Mouse (Mus musculus) heart, embryonic 14.5 days (tissue): ENCODE data around the gene Cdc45. TPM values are rescaled to one million over a fixed set of nuclear protein-coding genes. Genes with fewer than 3 reads are reported as not detected.

Source experiments
- ATAC-seq: fragments of 200-750 bp; cut with Nextera tagmentation; 2 replicates; pipeline ENCODE4 v1.8.0; 2017; ENCODE audit warnings: low read depth, moderate TSS enrichment; ENCODE audit not compliant: insufficient number of reproducible peaks, insufficient read depth, low FRiP score
- H3K27ac ChIP-seq, 2 experiments: fragments of 200-500 bp in 1 of 2; fragments of 300-500 bp in 1 of 2; sonication (generic) in 1 of 2; replicated peaks in 1 of 2; 2 replicates each; pipeline ENCODE4 v1.5.1; 2012 to 2014; ENCODE audit warnings: low read depth in 2 of 2, low read length in 2 of 2, control low read depth in 1 of 2, mild to moderate bottlenecking in 1 of 2, mixed read lengths in 1 of 2; ENCODE audit not compliant: control insufficient read depth in 1 of 2, insufficient read depth in 1 of 2
- H3K27me3 ChIP-seq: fragments of 300-500 bp; sonication (generic); 2 replicates; pipeline ENCODE4 v1.6.1; 2014; ENCODE audit warnings: mild to moderate bottlenecking, low read length, control low read depth; ENCODE audit not compliant: control insufficient read depth, insufficient read depth
- H3K36me3 ChIP-seq: fragments of 300-500 bp; sonication (generic); 2 replicates; pipeline ENCODE4 v1.6.1; 2014; ENCODE audit warnings: mild to moderate bottlenecking, control low read depth, low read length, mixed read lengths; ENCODE audit not compliant: control insufficient read depth, insufficient read depth
- H3K4me1 ChIP-seq, 2 experiments: fragments of 200-500 bp in 1 of 2; fragments of 300-500 bp in 1 of 2; sonication (generic) in 1 of 2; 2 replicates each; pipeline ENCODE4 v1.6.1; 2012 to 2014; ENCODE audit warnings: low read length in 2 of 2, control low read depth in 1 of 2, mixed read lengths in 1 of 2; ENCODE audit not compliant: control insufficient read depth in 2 of 2, insufficient read depth in 2 of 2
- H3K4me2 ChIP-seq: fragments of 300-500 bp; sonication (generic); 2 replicates; pipeline ENCODE4 v1.6.1; 2014; ENCODE audit warnings: mild to moderate bottlenecking, low read length
- H3K4me3 ChIP-seq, 2 experiments: fragments of 200-500 bp in 1 of 2; fragments of 300-500 bp in 1 of 2; sonication (generic) in 1 of 2; 2 replicates each; pipeline ENCODE4 v1.5.1; 2012 to 2014; ENCODE audit warnings: low read length in 2 of 2, mild to moderate bottlenecking in 2 of 2, control low read depth in 1 of 2, low read depth in 1 of 2, moderate library complexity in 1 of 2; ENCODE audit not compliant: control insufficient read depth in 1 of 2, insufficient read depth in 1 of 2
- H3K9ac ChIP-seq: fragments of 300-500 bp; sonication (generic); 2 replicates; pipeline ENCODE4 v1.6.1; 2014; ENCODE audit warnings: mild to moderate bottlenecking, low read length
- H3K9me3 ChIP-seq: fragments of 300-500 bp; sonication (generic); 2 replicates; pipeline ENCODE4 v1.6.1; 2016; ENCODE audit warnings: low read length, control low read depth; ENCODE audit not compliant: control insufficient read depth
- WGBS: fragments of 180-500 bp; shearing (Covaris S2); extraction: QIAGEN DNeasy Blood & Tissue Kit; methylation state at CpG from one replicate; pipeline ENCODE4 v1.1.7; 2014; 5-methylcytosine and 5-hydroxymethylcytosine counted together
- polyA plus RNA-seq: library from polyadenylated mRNA; unstranded; fragments of >200 nt; fragmentation: Nextera tagmentation; extraction: Ambion mirVana; gene quantifications from 2 replicates; pipeline ENCODE4 v1.2.1, GENCODE M21; 2014

Gene Cdc45
- polyA plus RNA-seq, 1 experiment from 2014 or later, result 34.1 TPM

DNA sequence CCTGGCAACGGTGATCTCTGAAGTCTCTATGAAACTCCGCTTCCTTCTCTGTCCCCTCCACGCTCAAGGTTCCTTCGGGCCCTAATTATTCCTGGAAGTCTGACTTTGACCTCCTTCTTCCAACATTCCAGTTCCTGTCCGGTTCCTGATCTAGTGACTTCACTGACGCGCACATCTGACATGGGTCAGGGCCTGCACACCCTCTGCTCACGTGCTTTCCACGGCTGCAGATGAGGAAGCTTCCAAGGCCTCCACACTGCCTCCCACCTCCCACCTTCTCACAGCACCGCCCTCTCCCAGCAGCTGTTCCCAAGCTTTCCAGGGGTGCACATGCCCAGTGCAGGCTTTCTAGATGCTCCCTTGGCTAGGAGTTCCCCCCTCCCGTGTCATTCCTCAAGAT lies 60.7 kb downstream of the Cdc45 start:
- Histone ChIP-seq H3K4me1 (no peaks in the 10 kb centered on the region), H3K9me3 (no peaks in the 10 kb centered on the region), H3K27ac (no peak overlapping the region), H3K36me3 (no peaks in the 10 kb centered on the region), H3K27me3 (no peaks in the 10 kb centered on the region), H3K4me3 (no peak overlapping the region), H3K9ac (no peak overlapping the region), H3K4me2 (no peak overlapping the region)
- no peak for ATAC-seq
- WGBS, result 69% methylated on average over 11 of the region's 11 CpGs

DNA sequence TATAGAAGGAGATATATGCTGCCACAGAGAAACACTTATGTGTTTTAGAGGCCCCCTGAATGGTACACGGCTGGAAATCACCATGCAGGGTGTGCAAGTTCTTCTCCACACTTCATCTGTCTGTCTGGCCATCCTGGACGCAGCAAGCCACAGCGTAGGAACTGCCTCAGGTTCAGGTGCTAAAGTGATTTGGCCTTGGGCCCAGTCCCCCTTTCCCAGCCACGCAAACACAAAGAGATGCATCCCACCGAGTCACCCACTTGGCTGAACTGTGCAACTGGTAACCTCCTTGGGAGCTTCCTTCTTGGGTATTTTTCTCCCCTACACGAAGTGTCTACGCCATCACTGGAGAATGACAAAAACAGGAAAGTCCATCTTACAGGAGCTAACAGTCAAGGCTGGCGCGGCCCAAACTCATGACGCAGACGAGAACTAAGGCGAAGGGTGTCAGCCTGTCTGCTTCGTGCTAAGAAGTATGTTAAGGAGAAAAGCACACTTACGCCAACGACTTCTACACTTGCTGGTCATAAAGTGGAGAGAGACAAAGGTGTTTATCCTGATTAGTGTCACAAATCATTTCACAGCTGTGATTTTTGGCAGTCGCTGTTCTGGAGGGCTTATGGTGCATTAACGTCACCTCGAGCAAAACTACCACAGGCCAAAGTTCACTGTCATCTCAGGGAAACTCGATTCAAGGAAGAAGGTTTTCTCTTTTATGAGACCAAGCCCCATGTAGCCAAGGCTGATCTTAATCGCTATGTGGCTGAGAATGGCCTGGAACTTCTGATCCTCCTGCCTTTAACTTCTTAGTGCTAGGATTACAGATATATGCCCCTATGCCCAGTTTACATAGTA lies 65.3 kb downstream of the Cdc45 start:
- no peak overlapping the region for H3K27ac ChIP-seq
- H3K4me1 ChIP-seq, result no peaks in the 10 kb centered on the region
- H3K27me3 ChIP-seq, result no peaks in the 10 kb centered on the region
- ATAC-seq, result no peak
- H3K9me3 ChIP-seq, result no peaks in the 10 kb centered on the region
- no peaks in the 10 kb centered on the region for H3K36me3 ChIP-seq
- H3K4me3 ChIP-seq, result no peak overlapping the region
- no peak overlapping the region for H3K4me2 ChIP-seq
- no peak overlapping the region for H3K9ac ChIP-seq
- 77% methylated on average over 20 of the region's 20 CpGs for WGBS

DNA sequence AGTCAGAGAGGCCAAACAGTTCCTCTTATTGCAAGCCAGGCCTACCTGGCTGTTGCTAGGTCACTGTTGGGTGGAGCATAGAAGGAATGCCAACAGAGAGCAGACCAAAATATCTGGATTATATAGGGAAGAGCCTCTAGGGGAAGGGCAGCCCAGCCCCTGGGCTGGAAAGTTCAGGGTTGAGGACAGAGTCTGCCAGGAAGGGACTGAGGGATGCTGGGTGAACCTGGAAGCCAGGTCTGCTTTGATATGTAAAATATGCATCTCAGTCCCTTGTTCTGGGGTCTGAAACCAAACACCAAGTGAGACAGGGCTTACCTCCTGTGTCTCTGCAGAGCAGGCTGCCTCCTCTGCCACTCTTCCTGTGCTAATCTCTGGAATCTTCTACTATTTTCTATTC lies 73.5 kb downstream of the Cdc45 start:
- ATAC-seq, result no peak
- no peaks in the 10 kb centered on the region for H3K4me1 ChIP-seq
- H3K27ac ChIP-seq, result no peak overlapping the region
- H3K4me2 ChIP-seq, result no peak overlapping the region
- H3K9me3 ChIP-seq, result no peaks in the 10 kb centered on the region
- H3K27me3 ChIP-seq, result peaks cover 7% of the 10 kb centered on the region; the same call in 1 of the 2 replicates
- H3K4me3 ChIP-seq, result no peak overlapping the region
- no peaks in the 10 kb centered on the region for H3K36me3 ChIP-seq
- H3K9ac ChIP-seq, result no peak overlapping the region

DNA sequence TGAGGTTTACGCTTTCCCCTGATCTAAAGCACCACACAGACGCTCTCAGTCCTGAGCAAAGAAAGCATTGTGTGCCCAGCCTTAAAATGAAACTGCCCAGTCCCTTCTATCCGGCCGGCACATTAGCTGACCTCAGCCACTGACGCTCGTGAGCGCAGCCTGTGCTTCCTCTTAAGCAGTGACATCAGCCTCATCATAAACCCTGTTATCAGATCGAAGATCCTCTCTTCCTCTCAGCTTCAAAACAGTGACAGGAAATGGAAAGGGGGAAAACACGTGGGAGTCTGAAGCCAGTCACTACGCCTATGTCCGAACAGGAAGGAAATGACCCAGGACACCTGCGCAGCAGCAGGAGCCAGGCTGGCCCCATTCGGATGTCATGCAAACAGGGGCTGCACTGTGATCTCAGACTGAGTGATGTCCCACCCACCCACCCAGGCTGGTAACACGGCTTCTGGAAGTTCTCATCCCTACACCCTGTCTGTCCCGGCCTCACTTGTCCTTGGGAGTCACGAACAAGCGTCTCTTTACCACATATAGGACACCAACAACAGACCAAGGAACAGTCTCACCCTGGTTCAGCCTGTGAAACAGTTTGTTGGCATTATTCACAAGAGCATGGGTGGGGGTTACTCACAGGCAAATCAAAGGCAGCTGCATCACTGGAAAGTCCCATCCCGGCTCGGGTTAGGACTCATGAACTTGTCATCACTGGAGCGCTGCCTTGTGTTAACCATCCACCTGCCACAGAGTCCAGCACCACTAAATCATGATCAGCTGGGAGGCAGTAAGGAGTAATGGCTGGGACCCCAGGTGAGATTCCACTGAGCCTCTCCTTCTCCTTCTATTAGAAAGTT lies 78.5 kb downstream of the Cdc45 start:
- Histone ChIP-seq H3K4me3 (0 out of 4 replicates have a peak overlapping the region, but pooled peaks have one; percentile 2 to 3), H3K27ac (peak overlapping the region; percentile 21 to 34; a peak in 2 of 4 replicates), H3K36me3 (no peaks in the 10 kb centered on the region), H3K4me1 (peaks cover 0 to 3% of the 10 kb centered on the region in 2 experiments; a peak in 1 of 4 replicates), H3K9ac (no peak overlapping the region), H3K4me2 (peak overlapping the region; percentile 45), H3K9me3 (no peaks in the 10 kb centered on the region), H3K27me3 (peaks cover 11% of the 10 kb centered on the region; the same call in 1 of the 2 replicates)
- peak; percentile 40; the same call in 1 of the 2 replicates for ATAC-seq
- WGBS, result 46% methylated on average over 20 of the region's 20 CpGs

DNA sequence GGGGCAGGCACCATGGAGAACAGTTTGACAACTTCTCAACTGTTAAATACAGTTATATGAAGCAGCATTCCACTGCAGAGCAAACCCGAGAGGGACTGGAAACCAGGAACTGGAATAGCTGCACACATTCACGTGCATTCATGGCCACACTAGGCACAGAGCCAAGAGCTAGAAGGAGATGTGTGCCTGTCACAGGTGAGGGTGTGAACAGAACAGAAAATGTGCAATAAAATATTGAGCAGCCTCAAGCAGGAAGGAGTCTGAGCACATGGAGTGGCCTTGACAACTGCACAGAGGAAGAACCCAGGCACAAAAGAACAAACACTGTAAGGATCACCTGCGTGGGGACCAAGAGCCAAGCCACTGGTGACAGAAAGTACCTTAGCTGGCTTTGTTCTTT lies 81.1 kb downstream of the Cdc45 start:
- no peak overlapping the region for H3K4me3 ChIP-seq
- H3K27me3 ChIP-seq, result 0 out of 2 replicates have a peak, but pooled peaks cover 8% of the 10 kb centered on the region
- H3K4me2 ChIP-seq, result no peak overlapping the region
- no peaks in the 10 kb centered on the region for H3K9me3 ChIP-seq
- ATAC-seq, result no peak
- no peak overlapping the region for H3K27ac ChIP-seq
- H3K36me3 ChIP-seq, result no peaks in the 10 kb centered on the region
- H3K4me1 ChIP-seq, result peaks cover 0 to 3% of the 10 kb centered on the region in 2 experiments; a peak in 1 of 4 replicates
- no peak overlapping the region for H3K9ac ChIP-seq
- 51% methylated on average over 3 of the region's 3 CpGs for WGBS

Other genes with a start within 250 kb of the Cdc45 start
- 0.20 and 0.80 TPM in 2 replicates for gene Tbx1, start 221.3 kb downstream of the Cdc45 start, polyA plus RNA-seq
- 3.4 and 4.5 TPM in 2 replicates for gene Gp1bb, start 189.6 kb downstream of the Cdc45 start, polyA plus RNA-seq
- gene Gm49601, start 185.6 kb downstream of the Cdc45 start, polyA plus RNA-seq, result 0.97 and 1.1 TPM in 2 replicates
- gene Sept5, start 182.0 kb downstream of the Cdc45 start, polyA plus RNA-seq, result 5.8 and 7.3 TPM in 2 replicates
- 19.5 and 22.7 TPM in 2 replicates for gene Cldn5, start 35.1 kb downstream of the Cdc45 start, polyA plus RNA-seq
- gene Ufd1, start 208 bp downstream of the Cdc45 start, polyA plus RNA-seq, result 65.8 and 70.3 TPM in 2 replicates
- 37.3 and 40.5 TPM in 2 replicates for gene 2510002D24Rik, start 24.6 kb upstream of the Cdc45 start, polyA plus RNA-seq
- not detected in 2 replicates for gene Gm28539, start 24.6 kb upstream of the Cdc45 start, polyA plus RNA-seq
- 90.5 and 93.1 TPM in 2 replicates for gene Mrpl40, start 64.9 kb upstream of the Cdc45 start, polyA plus RNA-seq
- gene Hira, start 65.0 kb upstream of the Cdc45 start, polyA plus RNA-seq, result 10.9 and 13.0 TPM in 2 replicates